Mouse (Mus musculus): Measurements from ENCODE around the gene Egfl7.

Gene Egfl7

DNA sequence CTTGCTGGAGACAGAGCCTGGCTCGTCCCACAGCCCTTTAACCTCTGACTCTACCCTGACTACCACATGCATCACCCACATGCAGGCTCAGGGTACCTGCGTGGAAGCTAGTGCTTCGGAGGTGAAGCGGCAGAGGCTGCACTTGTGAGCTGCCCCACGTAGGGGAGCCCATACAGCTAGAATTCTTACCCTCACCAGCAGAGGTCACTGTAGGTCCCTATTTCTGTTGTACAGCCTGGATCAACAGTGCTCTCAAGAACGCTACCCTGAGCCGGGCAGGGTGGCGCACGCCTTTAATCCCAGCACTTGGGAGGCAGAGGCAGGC is 14.2 kb downstream of the Egfl7 start:
- no peak for DNase-seq (ENCODE audit: low spot score in 2 of 2)

DNA sequence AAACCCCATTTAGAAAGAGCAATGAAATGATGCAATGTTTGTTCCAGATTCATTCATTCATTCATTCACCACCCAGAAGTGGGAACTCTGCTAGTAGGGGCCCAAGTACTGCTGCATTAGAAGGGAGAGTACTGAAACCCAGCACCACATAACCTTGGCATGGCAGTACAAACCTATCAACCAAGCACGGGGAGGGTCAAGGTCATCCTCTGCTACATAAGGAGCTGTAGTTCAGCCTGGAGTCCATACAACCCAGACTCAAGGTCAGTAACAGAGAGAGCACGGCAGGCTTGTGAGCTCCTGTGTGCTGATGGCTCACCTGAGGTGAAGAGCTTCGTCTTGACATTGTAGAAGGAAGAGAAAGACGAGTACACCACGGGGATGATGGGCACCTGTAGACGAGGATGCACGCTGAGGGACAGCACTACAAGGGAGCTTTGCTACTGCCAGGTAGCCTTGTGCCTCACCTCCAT is 14.7 kb downstream of the Egfl7 start:
- no peak for DNase-seq (ENCODE audit: low spot score in 2 of 2)

- DNase-seq (ENCODE audit: low spot score in 2 of 2), result no peak
Measured at GRCm38 (mm10) chr2:26594934-26595724, 15.3 kb downstream of the Egfl7 start.

GRCm38 (mm10) chr2:26595725-26596435 is 16.1 kb downstream of the Egfl7 start:
- DNase-seq (ENCODE audit: low spot score in 2 of 2), result no peak

- no peak for DNase-seq (ENCODE audit: low spot score in 2 of 2)
Measured at GRCm38 (mm10) chr2:26596898-26597297, 17.1 kb downstream of the Egfl7 start.

DNA sequence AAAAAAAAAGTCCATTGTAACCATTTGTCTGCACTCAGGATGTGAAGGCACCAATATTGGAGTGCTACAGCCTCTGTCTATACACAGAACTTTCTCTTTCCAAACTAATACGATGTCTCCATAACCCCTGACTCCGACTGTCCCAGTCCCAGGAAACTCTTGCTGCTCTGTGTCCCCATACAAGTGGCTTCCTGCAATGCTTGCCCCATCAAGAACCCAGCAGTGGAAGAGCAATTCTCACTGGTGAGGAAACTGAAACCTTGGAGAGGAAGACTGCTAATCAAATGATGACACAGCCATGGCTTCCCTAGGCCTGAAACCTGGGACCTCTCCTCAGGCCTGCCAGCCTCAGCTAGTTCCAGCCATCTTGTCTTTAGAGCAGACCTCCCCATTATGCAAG is 18.0 kb downstream of the Egfl7 start:
- no peak for DNase-seq (ENCODE audit: low spot score in 2 of 2)

- DNase-seq (ENCODE audit: low spot score in 2 of 2), result no peak
Measured at GRCm38 (mm10) chr2:26598462-26598861, 18.6 kb downstream of the Egfl7 start.

DNA sequence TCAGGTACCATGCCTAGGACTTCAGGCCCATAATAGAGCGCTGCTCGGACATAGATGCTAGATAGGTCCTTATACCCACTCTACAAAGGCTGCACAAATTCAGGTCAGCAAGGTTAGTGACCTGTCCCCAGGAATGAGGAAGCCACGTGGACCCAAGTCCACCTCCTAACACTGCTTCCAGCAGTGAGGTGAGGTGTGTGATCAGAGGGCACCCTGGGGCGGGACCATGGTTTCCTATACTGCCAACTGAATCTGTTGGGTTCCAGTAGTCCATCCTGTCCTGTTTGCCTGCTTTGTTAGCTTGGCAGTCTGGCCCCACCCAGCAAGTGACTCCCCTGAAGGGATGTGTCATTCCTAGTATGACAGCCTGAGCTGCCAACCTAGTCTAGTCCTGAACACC is 20.2 kb downstream of the Egfl7 start:
- DNase-seq (ENCODE audit: low spot score in 2 of 2), result no peak

GRCm38 (mm10) chr2:26600664-26601063 is 20.9 kb downstream of the Egfl7 start:
- DNase-seq (ENCODE audit: low spot score in 2 of 2), result no peak

GRCm38 (mm10) chr2:26601595-26601994 is 21.8 kb downstream of the Egfl7 start:
- DNase-seq (ENCODE audit: low spot score in 2 of 2), result no peak

DNA sequence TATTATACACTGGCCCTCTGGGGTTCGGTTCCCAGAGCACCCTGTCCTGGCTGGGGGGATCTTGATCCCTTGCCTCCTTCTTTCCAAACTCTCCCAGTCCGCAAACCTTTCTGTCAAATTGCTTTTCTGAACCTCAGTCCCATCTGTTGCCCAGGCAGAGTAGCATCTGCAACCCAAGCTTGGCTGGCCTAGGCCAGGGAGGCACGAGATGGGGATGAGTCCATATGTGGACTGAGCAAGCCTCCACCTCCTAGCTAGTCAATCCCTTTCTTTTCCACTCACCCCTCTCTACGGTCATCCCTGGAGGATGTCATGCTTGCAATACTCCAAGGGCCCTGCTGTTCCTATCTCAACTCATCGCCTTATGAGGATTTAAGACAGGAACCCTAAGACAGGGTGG is 22.8 kb downstream of the Egfl7 start:
- DNase-seq (ENCODE audit: low spot score in 2 of 2), result no peak

- DNase-seq (ENCODE audit: low spot score in 2 of 2), result no peak
Measured at GRCm38 (mm10) chr2:26603159-26603558, 23.3 kb downstream of the Egfl7 start.

- no peak for DNase-seq (ENCODE audit: low spot score in 2 of 2)
Measured at GRCm38 (mm10) chr2:26603720-26604671, 24.2 kb downstream of the Egfl7 start, which contains the start of gene Agpat2. Agpat2 (minus strand) TSS chr2:26604417.

GRCm38 (mm10) chr2:26605331-26605730 is 25.5 kb downstream of the Egfl7 start:
- no peak for DNase-seq (ENCODE audit: low spot score in 2 of 2)

DNA sequence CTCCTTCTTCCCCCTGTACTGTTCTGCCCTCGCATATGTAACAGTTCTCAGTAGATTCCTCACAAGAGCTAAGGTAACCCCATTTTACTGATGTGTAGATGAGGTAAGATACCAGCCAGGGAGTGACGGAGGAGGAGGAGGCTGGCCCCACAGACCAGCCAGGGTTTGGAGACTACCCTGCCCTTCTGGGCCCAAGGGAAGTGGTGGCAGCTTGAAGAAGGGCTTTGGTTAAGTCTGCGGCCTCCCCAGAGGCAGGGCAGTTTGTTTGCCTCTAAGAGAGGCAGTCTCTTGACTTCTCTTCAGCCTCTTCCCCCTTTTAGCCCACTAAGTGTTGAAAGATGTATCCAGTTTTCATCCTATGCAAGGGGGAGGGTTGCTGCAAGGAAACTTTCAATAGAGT is 26.8 kb downstream of the Egfl7 start:
- no peak for DNase-seq (ENCODE audit: low spot score in 2 of 2)

DNA sequence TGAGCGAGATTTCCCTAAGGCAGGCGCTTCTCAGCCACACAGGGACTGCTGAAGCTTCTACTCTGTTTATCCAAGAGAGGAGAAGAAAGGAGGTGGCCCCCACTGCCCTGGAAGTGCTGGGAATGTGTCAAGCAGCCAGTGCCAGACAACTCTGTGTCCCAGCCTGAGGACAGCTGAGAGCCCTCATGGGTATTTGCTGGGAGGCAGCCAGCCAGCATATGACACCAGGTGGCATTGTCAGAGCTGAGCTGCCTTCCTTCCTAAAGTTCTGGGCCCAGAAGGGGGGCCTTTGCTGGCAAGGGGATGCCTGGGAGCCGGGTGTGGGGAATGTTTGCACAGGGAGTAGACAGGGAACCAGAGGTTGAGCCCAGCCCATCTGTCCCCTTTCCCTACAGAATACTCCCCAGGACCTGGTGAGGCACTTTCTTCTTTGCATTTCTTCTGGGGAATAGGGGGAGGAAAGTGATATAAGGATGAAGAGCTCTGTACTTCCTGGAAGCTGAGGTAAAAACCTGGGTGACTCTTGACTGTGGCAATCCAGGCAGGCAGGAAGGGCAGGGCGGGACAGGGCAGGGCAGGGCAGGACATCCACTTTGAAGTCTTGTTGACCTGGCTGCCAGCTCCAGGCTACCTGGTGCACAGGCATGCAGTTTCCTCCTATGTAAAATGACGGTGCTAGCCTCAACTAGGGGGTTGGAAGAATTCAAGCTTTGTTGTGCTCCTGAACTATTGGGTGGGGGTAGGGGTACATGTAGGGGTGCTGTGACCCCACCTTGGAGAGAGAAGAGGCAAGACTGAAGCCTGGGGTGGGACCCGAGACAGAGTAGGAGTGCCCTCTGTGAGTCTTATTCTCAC is 27.5 kb downstream of the Egfl7 start:
- DNase-seq (ENCODE audit: low spot score in 2 of 2), result no peak

DNA sequence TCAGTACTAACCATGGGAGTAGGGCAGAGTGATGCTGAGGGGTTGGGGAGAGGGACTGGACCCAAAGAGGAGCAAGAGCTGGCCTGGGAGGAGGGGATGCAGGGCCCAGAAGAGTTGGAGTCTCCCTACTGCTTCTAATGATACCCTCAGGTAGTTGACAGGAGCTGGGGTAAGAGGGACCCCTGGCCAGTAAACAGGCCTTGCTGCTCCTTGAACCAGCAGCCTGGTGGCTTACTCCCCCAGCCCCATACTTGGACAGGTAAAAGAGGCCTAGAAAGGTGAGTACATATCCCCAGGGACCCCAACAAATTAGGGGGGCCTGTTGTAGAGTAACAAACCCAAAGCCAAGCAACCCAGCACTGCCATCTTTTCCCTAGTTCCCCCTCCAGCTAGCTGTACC is 29.0 kb downstream of the Egfl7 start:
- no peak for DNase-seq (ENCODE audit: low spot score in 2 of 2)

GRCm38 (mm10) chr2:26609261-26609661 is 29.4 kb downstream of the Egfl7 start:
- DNase-seq (ENCODE audit: low spot score in 2 of 2), result no peak

GRCm38 (mm10) chr2:26610526-26610925 is 30.7 kb downstream of the Egfl7 start:
- DNase-seq (ENCODE audit: low spot score in 2 of 2), result no peak

DNA sequence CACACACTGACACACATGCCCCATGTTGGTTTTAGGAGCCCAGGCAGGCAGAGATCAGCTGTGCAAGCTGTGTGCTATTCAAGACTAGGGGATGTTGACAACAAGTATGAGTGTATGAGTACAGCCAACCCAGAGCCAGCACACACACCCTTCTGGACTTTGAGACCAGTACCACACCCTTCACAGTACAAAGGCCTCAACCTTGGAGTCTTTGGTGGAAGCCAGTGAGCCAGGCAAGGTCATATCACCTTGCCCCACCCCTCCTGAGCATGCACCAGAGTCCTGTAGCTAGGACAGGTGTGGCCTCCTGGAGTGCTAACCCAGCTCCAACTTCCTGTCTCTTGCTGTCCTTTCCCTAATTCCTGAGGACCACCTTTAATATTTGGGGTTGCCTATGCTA is 31.2 kb downstream of the Egfl7 start:
- DNase-seq (ENCODE audit: low spot score in 2 of 2), result no peak

- no peak for DNase-seq (ENCODE audit: low spot score in 2 of 2)
Measured at GRCm38 (mm10) chr2:26611896-26612295, 32.1 kb downstream of the Egfl7 start.

Data from right cerebral cortex, postnatal 36 days (tissue).